Mouse (Mus musculus) hindbrain, embryonic 11.5 days (tissue): ENCODE measurements at regions not wholly inside any gene's neighbourhood (a gene's known extent, or its start where the extent isn't known, plus 50 kb on each side); places are given as distances from the start of the nearest gene placed in this dataset.

Experiments
- ATAC-seq: fragments of 200-750 bp; cut with Nextera tagmentation; 2 replicates; pipeline ENCODE4 v1.8.0; 2017; ENCODE audit warnings: mild to moderate bottlenecking, moderate TSS enrichment, moderate library complexity; ENCODE audit not compliant: low FRiP score
- DNase-seq: peaks from one replicate; pipeline ENCODE4 v3.0.0-alpha.2; 2015; ENCODE audit warnings: low spot score
- H3K27ac ChIP-seq: fragments of 300-500 bp; sonication (generic); 2 replicates; pipeline ENCODE4 v1.5.1; 2014; ENCODE audit warnings: mild to moderate bottlenecking, low read depth, low read length
- H3K27me3 ChIP-seq: fragments of 300-500 bp; sonication (generic); 2 replicates; pipeline ENCODE4 v1.6.1; 2014; ENCODE audit warnings: mild to moderate bottlenecking, low read length, moderate library complexity, mixed read lengths; ENCODE audit not compliant: control insufficient read depth, insufficient read depth
- H3K36me3 ChIP-seq: fragments of 300-500 bp; sonication (generic); 2 replicates; pipeline ENCODE4 v1.6.1; 2014; ENCODE audit warnings: mild to moderate bottlenecking, low read length, moderate library complexity, mixed read lengths; ENCODE audit not compliant: control insufficient read depth, insufficient read depth
- H3K4me1 ChIP-seq: fragments of 300-500 bp; sonication (generic); replicated peaks from 2 replicates; pipeline ENCODE4 v1.6.1; 2014; ENCODE audit warnings: low read length, mixed read lengths; ENCODE audit not compliant: control insufficient read depth, insufficient read depth
- H3K4me2 ChIP-seq: fragments of 300-500 bp; sonication (generic); replicated peaks from 2 replicates; pipeline ENCODE4 v1.6.1; 2014; ENCODE audit warnings: mild to moderate bottlenecking, low read depth, low read length
- H3K4me3 ChIP-seq: fragments of 300-500 bp; sonication (generic); 2 replicates; pipeline ENCODE4 v1.5.1; 2014; ENCODE audit warnings: low read depth, low read length
- H3K9ac ChIP-seq: fragments of 300-500 bp; sonication (generic); 2 replicates; pipeline ENCODE4 v1.6.1; 2014; ENCODE audit warnings: low read depth, low read length
- H3K9me3 ChIP-seq: fragments of 300-500 bp; sonication (generic); 2 replicates; pipeline ENCODE4 v1.6.1; 2016; ENCODE audit warnings: low read length; ENCODE audit not compliant: control insufficient read depth
- WGBS: fragments of 180-500 bp; shearing (Covaris S2); extraction: QIAGEN DNeasy Blood & Tissue Kit; methylation state at CpG from one replicate; pipeline ENCODE4 v1.1.7; 2014; 5-methylcytosine and 5-hydroxymethylcytosine counted together

GRCm38 (mm10) chr3:39424778-39425642 is 538.3 kb downstream of the Fat4 start:
- Histone ChIP-seq H3K27me3 (no peaks in the 10 kb centered on the region), H3K4me3 (no peak overlapping the region), H3K4me2 (no peak overlapping the region), H3K9me3 (no peaks in the 10 kb centered on the region), H3K36me3 (no peaks in the 10 kb centered on the region), H3K9ac (no peak overlapping the region), H3K27ac (no peak overlapping the region), H3K4me1 (no peaks in the 10 kb centered on the region)
- DNase-seq = no peak
- 74% methylated on average over 5 of the region's 5 CpGs for WGBS
- ATAC-seq = no peak

DNA sequence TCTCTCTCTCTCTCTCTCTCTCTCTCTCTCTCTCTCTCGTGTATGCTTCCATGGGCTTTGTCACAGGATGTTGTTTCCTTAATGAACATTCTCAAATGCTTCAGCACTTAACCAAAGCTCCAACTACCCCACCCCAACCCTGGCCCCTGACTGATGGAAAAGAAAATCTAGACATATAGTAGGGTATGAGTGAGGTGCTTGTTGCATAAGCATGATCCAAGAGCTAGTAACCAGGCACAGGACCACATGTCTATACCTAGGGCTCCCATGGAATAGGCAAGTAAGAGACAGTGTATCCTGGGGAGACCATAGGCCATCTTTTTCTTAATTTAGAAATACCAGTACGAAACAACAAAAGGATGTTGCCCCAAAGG is 538.9 kb downstream of the Fat4 start:
- H3K4me3 ChIP-seq = no peak overlapping the region
- H3K9ac ChIP-seq = no peak overlapping the region
- no peak for DNase-seq
- ATAC-seq = no peak
- no peaks in the 10 kb centered on the region for H3K9me3 ChIP-seq
- H3K4me1 ChIP-seq = no peaks in the 10 kb centered on the region
- H3K27ac ChIP-seq = no peak overlapping the region
- WGBS = 70% methylated on average over 2 of the region's 2 CpGs
- no peak overlapping the region for H3K4me2 ChIP-seq
- H3K36me3 ChIP-seq = no peaks in the 10 kb centered on the region
- no peaks in the 10 kb centered on the region for H3K27me3 ChIP-seq

DNA sequence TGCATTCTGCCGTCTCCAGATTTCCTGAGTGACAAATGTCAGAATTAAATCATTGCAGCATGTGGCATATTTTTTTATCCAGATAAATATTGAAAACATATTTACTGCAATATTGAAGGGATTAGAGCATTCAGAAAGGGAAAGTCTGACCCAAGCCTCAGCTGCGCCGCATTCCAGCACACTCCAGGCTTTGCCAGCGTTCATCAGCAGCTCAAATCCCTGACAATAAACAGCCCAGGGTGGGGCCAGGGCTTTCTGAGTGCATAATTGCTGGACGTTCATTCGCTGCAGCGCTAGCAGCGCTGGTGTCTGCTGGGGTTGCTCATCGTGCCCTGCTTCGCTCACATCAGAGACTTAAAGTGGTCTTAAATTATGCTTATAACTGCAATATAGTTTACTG is 556.6 kb downstream of the Fat4 start:
- Histone ChIP-seq H3K9ac (no peak overlapping the region), H3K27ac (no peak overlapping the region), H3K27me3 (no peaks in the 10 kb centered on the region), H3K4me1 (no peaks in the 10 kb centered on the region), H3K4me3 (no peak overlapping the region), H3K4me2 (no peak overlapping the region), H3K9me3 (no peaks in the 10 kb centered on the region), H3K36me3 (no peaks in the 10 kb centered on the region)
- WGBS = 85% methylated on average over 10 of the region's 10 CpGs
- DNase-seq = no peak
- no peak for ATAC-seq

DNA sequence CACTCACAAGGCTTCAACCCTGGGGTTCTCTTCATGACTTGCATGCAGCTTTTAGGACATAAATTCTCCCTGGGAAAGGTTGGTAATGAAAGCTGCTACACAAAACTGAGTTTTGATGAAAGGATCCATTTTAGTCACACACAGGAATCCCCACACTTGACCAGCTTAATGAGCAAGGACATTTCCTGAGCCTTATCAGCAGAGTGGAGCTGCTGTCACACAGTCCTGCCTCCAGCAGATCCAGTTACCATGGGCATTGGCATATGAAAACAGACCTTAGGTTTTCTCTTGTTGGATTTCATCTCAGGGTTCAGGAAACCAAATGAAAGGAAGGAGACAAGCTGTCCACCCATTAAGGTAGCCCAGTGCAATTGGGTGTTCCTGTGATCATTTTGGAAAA is 568.9 kb downstream of the Fat4 start:
- DNase-seq (no peak), ATAC-seq (no peak)
- no peaks in the 10 kb centered on the region for H3K27me3 ChIP-seq
- H3K9ac ChIP-seq = no peak overlapping the region
- no peaks in the 10 kb centered on the region for H3K4me1 ChIP-seq
- H3K9me3 ChIP-seq = no peaks in the 10 kb centered on the region
- no peak overlapping the region for H3K27ac ChIP-seq
- no peak overlapping the region for H3K4me3 ChIP-seq
- H3K4me2 ChIP-seq = no peak overlapping the region
- no peaks in the 10 kb centered on the region for H3K36me3 ChIP-seq

DNA sequence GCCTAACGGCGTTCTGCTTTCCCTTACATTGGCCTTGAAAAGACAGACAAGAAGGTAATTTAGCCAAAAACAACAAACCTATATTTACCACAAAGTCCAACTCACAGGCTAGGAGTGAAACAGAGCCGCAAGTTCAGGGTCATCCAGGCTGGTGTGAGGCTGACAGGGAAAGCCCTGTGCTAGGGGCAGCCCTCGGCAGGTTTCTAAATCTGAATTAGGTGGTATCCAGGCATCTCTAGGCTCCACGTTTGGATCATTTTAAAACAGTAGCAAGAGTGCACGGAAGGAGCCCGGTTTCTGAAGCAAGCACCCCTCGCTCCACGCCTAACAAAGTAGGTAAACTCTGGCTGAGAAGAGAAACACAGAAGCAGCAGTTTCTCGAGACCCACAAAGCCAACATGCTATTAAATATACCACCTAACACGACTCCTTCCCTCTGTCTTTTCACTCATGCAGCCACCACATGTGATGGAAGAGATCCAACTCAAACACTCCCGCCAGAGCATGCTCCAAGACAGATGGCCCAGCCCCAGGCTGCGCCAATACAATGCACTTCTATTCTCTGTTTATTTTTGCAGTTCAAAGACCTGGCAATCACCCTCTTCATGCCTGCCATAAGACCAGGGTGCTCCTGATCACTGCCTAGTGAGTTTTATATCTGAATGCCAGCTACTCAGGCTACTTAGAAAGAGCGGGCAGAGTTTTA is 573.6 kb downstream of the Fat4 start:
- H3K4me2 ChIP-seq = no peak overlapping the region
- WGBS = 71% methylated on average over 14 of the region's 14 CpGs
- peak; percentile 17 for DNase-seq

GRCm38 (mm10) chr3:39461561-39461960 is 574.8 kb downstream of the Fat4 start:
- Histone ChIP-seq H3K4me3 (no peak overlapping the region), H3K36me3 (no peaks in the 10 kb centered on the region), H3K4me1 (no peaks in the 10 kb centered on the region), H3K4me2 (no peak overlapping the region), H3K9ac (no peak overlapping the region), H3K9me3 (no peaks in the 10 kb centered on the region), H3K27me3 (no peaks in the 10 kb centered on the region), H3K27ac (no peak overlapping the region)
- ATAC-seq = no peak
- no peak for DNase-seq
- 84% methylated on average over 4 of the region's 4 CpGs for WGBS

More for the DNA sequence above, 573.6 kb downstream of the Fat4 start:
- Histone ChIP-seq H3K36me3 (no peaks in the 10 kb centered on the region), H3K4me3 (no peak overlapping the region), H3K4me1 (no peaks in the 10 kb centered on the region), H3K27me3 (no peaks in the 10 kb centered on the region), H3K9me3 (no peaks in the 10 kb centered on the region), H3K27ac (no peak overlapping the region), H3K9ac (no peak overlapping the region)
- no peak for ATAC-seq

- Histone ChIP-seq H3K9ac (no peak overlapping the region), H3K9me3 (no peaks in the 10 kb centered on the region), H3K4me2 (no peak overlapping the region), H3K4me1 (no peaks in the 10 kb centered on the region), H3K27me3 (no peaks in the 10 kb centered on the region), H3K4me3 (no peak overlapping the region), H3K36me3 (no peaks in the 10 kb centered on the region), H3K27ac (no peak overlapping the region)
- no peak for ATAC-seq
- no peak for DNase-seq
- 76% methylated on average over 3 of the region's 3 CpGs for WGBS
These were observed 579.1 kb downstream of the Fat4 start for GRCm38 (mm10) chr3:39465811-39466210.

DNA sequence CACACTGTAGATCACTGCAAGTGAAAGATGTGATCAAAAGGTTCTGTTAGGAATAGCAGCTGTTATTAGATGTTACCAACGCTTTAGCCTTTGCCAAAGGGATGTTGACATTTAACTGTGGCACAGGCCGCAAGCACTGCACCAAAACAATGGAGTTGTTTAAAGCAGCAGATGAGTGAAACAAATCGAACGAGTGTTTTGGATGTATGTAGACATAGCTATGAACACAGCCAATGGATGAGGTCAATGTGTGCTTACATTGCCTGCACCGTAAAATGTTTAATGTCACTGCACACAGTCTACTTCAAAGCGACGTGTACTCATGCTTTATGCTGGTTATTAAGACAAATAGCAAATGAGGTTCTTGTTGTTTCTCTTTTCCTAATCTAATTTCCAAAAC is 602.7 kb downstream of the Fat4 start:
- Histone ChIP-seq H3K36me3 (no peaks in the 10 kb centered on the region), H3K27ac (no peak overlapping the region), H3K27me3 (no peaks in the 10 kb centered on the region), H3K9ac (no peak overlapping the region), H3K4me3 (no peak overlapping the region), H3K4me1 (no peaks in the 10 kb centered on the region), H3K4me2 (no peak overlapping the region), H3K9me3 (no peaks in the 10 kb centered on the region)
- no peak for ATAC-seq
- DNase-seq = no peak
- WGBS = 89% methylated on average over 7 of the region's 7 CpGs

- no peaks in the 10 kb centered on the region for H3K36me3 ChIP-seq
- no peaks in the 10 kb centered on the region for H3K4me1 ChIP-seq
- H3K9me3 ChIP-seq = no peaks in the 10 kb centered on the region
- no peak for ATAC-seq
- DNase-seq = no peak
- H3K27ac ChIP-seq = no peak overlapping the region
- no peaks in the 10 kb centered on the region for H3K27me3 ChIP-seq
- no peak overlapping the region for H3K4me3 ChIP-seq
- 93% methylated on average over 3 of the region's 3 CpGs for WGBS
- H3K9ac ChIP-seq = no peak overlapping the region
- no peak overlapping the region for H3K4me2 ChIP-seq
These were observed 607.6 kb downstream of the Fat4 start for GRCm38 (mm10) chr3:39494363-39494762.
